Mouse (Mus musculus): Measurements from ENCODE around the gene Mroh2a.

- TF ChIP-seq POLR2A (IDR thresholded peaks at IDR 0.05; ENCODE audit: borderline replicate concordance, extremely low read depth, insufficient read depth, insufficient read length, poor library complexity, severe bottlenecking) (no peak), CTCF (IDR thresholded peaks at IDR 0.05; ENCODE audit: borderline replicate concordance, extremely low read depth, insufficient read depth, insufficient read length) (no peak)
These were observed 10.2 kb upstream of the Mroh2a start for GRCm38 (mm10) chr1:88216551-88216950.

Data from brain, embryonic 14.5 days (tissue).